In genomic region chr13:75426971-75427370, GRCm38 (mm10) we compare ENCODE assay signal across 29 mouse cellular contexts.
DNase-seq lines count a peak whose midpoint lies in the region; ATAC-seq and TF ChIP-seq lines count a peak whose summit lies in the region.
"Had no signal": no experiment of that assay in that cellular context is flagged by ENCODE, and none has a peak within 500 bp of the region (broad histone marks: within the 10 kb centered on the region; RNA-seq: fewer than 3 reads in every experiment).

No protein-coding gene starts in this region.

- TF ChIP-seq EP300 in lung, postnatal 0 days (IDR thresholded peaks at IDR 0.05) = no peak

- H3K27ac ChIP-seq in hindbrain, embryonic 16.5 days (ENCODE audit: low read depth, low read length) = no peak overlapping the region
- H3K27ac ChIP-seq in hindbrain, embryonic 13.5 days = no peak overlapping the region
- no peak overlapping the region for H3K27ac ChIP-seq in midbrain, embryonic 11.5 days (ENCODE audit: low read depth, low read length)
- H3K27ac ChIP-seq in midbrain, embryonic 16.5 days (ENCODE audit: low read length) = no peak overlapping the region
- no peak overlapping the region for H3K27ac ChIP-seq in lung, postnatal 0 days (ENCODE audit: low read length)
- H3K27ac ChIP-seq: embryonic facial prominence, embryonic 12.5 days; forebrain, embryonic 15.5 days; layer of hippocampus, adult 2 months; limb, embryonic 12.5 days; neural tube, embryonic 15.5 days; stomach, postnatal 0 days had no signal

- H3K4me2 ChIP-seq in hindbrain, embryonic 16.5 days (ENCODE audit: low read length) = no peak overlapping the region
- H3K4me2 ChIP-seq in hindbrain, embryonic 13.5 days = no peak overlapping the region
- no peak overlapping the region for H3K4me2 ChIP-seq in midbrain, embryonic 11.5 days
- no peak overlapping the region for H3K4me2 ChIP-seq in midbrain, embryonic 16.5 days (ENCODE audit: low read length)
- no peak overlapping the region for H3K4me2 ChIP-seq in lung, postnatal 0 days (replicated peaks; ENCODE audit: low read depth, low read length)
- H3K4me2 ChIP-seq: embryonic facial prominence, embryonic 12.5 days; forebrain, embryonic 15.5 days; heart, embryonic 12.5 days; limb, embryonic 12.5 days; liver, embryonic 11.5 days; neural tube, embryonic 15.5 days had no signal

- H3K9ac ChIP-seq in hindbrain, embryonic 16.5 days (ENCODE audit: low read depth, low read length) = no peak overlapping the region
- H3K9ac ChIP-seq in hindbrain, embryonic 13.5 days = no peak overlapping the region
- H3K9ac ChIP-seq in midbrain, embryonic 11.5 days (ENCODE audit: low read length) = no peak overlapping the region
- H3K9ac ChIP-seq in midbrain, embryonic 16.5 days (ENCODE audit: low read depth, low read length) = no peak overlapping the region
- no peak overlapping the region for H3K9ac ChIP-seq in lung, postnatal 0 days (replicated peaks; ENCODE audit: low read depth)
- H3K9ac ChIP-seq: embryonic facial prominence, embryonic 12.5 days; forebrain, embryonic 15.5 days; heart, embryonic 12.5 days; limb, embryonic 12.5 days; liver, postnatal 0 days; neural tube, embryonic 15.5 days had no signal

- no peak overlapping the region for H3K4me3 ChIP-seq in hindbrain, embryonic 16.5 days (ENCODE audit: low read length)
- no peak overlapping the region for H3K4me3 ChIP-seq in hindbrain, embryonic 13.5 days
- H3K4me3 ChIP-seq in midbrain, embryonic 11.5 days (ENCODE audit: low read depth, low read length) = no peak overlapping the region
- no peak overlapping the region for H3K4me3 ChIP-seq in midbrain, embryonic 16.5 days (ENCODE audit: low read depth, low read length)
- no peak overlapping the region for H3K4me3 ChIP-seq in lung, postnatal 0 days (ENCODE audit: low read depth, low read length)
- H3K4me3 ChIP-seq: embryonic facial prominence, embryonic 12.5 days; erythroblast, embryonic 14.5 days; forebrain, embryonic 15.5 days; heart, embryonic 12.5 days; layer of hippocampus, adult 2 months; limb, embryonic 12.5 days; neural tube, embryonic 15.5 days had no signal

- peak; percentile 5 for DNase-seq in embryo, embryonic 11 days
- no peak for DNase-seq in embryo, embryonic 10 days (ENCODE audit: low spot score)
- no peak for DNase-seq in midbrain, embryonic 11.5 days (ENCODE audit: low spot score, missing footprints)
- DNase-seq in retina, embryonic 14.5 days (ENCODE audit: low spot score) = peak; percentile 70
- no peak for DNase-seq in lung, postnatal 0 days (ENCODE audit: low spot score)
- DNase-seq: adrenal gland, postnatal 36 days; cerebellum, adult 11 months; cerebellum, postnatal 36 days; gastrocnemius, postnatal 10 days; heart, adult 11 months; heart, postnatal 10 days; kidney, postnatal 10 days; liver, postnatal 0 days; lung, postnatal 10 days; right cerebral cortex, postnatal 14 days had no signal

- H3K36me3 ChIP-seq in hindbrain, embryonic 16.5 days (ENCODE audit: control insufficient read depth, insufficient read depth, low read length) = no peaks in the 10 kb centered on the region
- H3K36me3 ChIP-seq in hindbrain, embryonic 13.5 days = no peaks in the 10 kb centered on the region
- H3K36me3 ChIP-seq in midbrain, embryonic 11.5 days (ENCODE audit: control insufficient read depth, insufficient read depth, low read length) = no peaks in the 10 kb centered on the region
- no peaks in the 10 kb centered on the region for H3K36me3 ChIP-seq in midbrain, embryonic 16.5 days (ENCODE audit: control insufficient read depth, insufficient read depth, low read length)
- H3K36me3 ChIP-seq in lung, postnatal 0 days (ENCODE audit: insufficient read depth, low read length) = no peaks in the 10 kb centered on the region
- H3K36me3 ChIP-seq: embryonic facial prominence, embryonic 12.5 days; forebrain, embryonic 15.5 days; heart, embryonic 12.5 days; limb, embryonic 12.5 days; neural tube, embryonic 15.5 days had no signal

- no peak for TF ChIP-seq CTCF in lung, postnatal 0 days (IDR thresholded peaks at IDR 0.05)

- 44% methylated on average over 3 of the region's 3 CpGs for WGBS in hindbrain, embryonic 16.5 days
- 50% methylated on average over 3 of the region's 3 CpGs for WGBS in hindbrain, embryonic 13.5 days
- 18% methylated on average over 3 of the region's 3 CpGs for WGBS in midbrain, embryonic 11.5 days
- WGBS in midbrain, embryonic 16.5 days = 9% methylated on average over 3 of the region's 3 CpGs
- 71% methylated on average over 3 of the region's 3 CpGs for WGBS in lung, postnatal 0 days

- no peaks in the 10 kb centered on the region for H3K27me3 ChIP-seq in hindbrain, embryonic 16.5 days (replicated peaks; ENCODE audit: control insufficient read depth, insufficient read depth, low read length)
- no peaks in the 10 kb centered on the region for H3K27me3 ChIP-seq in hindbrain, embryonic 13.5 days
- H3K27me3 ChIP-seq in midbrain, embryonic 11.5 days (ENCODE audit: control insufficient read depth, insufficient read depth, low read length) = no peaks in the 10 kb centered on the region
- H3K27me3 ChIP-seq in midbrain, embryonic 16.5 days (ENCODE audit: control insufficient read depth, insufficient read depth, low read depth, low read length) = no peaks in the 10 kb centered on the region
- no peaks in the 10 kb centered on the region for H3K27me3 ChIP-seq in lung, postnatal 0 days (replicated peaks; ENCODE audit: insufficient read depth, low read length)
- H3K27me3 ChIP-seq: embryonic facial prominence, embryonic 12.5 days; forebrain, embryonic 15.5 days; heart, embryonic 12.5 days; limb, embryonic 12.5 days; neural tube, embryonic 15.5 days had no signal

- no peaks in the 10 kb centered on the region for H3K9me3 ChIP-seq in hindbrain, embryonic 16.5 days (ENCODE audit: control insufficient read depth, low read length)
- H3K9me3 ChIP-seq in hindbrain, embryonic 13.5 days = no peaks in the 10 kb centered on the region
- H3K9me3 ChIP-seq in midbrain, embryonic 11.5 days (ENCODE audit: control insufficient read depth, low read length) = no peaks in the 10 kb centered on the region
- no peaks in the 10 kb centered on the region for H3K9me3 ChIP-seq in midbrain, embryonic 16.5 days (replicated peaks; ENCODE audit: control insufficient read depth, low read length, poor library complexity, severe bottlenecking)
- no peaks in the 10 kb centered on the region for H3K9me3 ChIP-seq in lung, postnatal 0 days (ENCODE audit: low read length)
- H3K9me3 ChIP-seq: embryonic facial prominence, embryonic 12.5 days; forebrain, embryonic 15.5 days; heart, embryonic 12.5 days; limb, embryonic 12.5 days; neural tube, embryonic 15.5 days had no signal

- ATAC-seq in hindbrain, embryonic 16.5 days = peak; percentile 80
- no peak for ATAC-seq in hindbrain, embryonic 13.5 days (ENCODE audit: low FRiP score)
- ATAC-seq in midbrain, embryonic 11.5 days (ENCODE audit: low FRiP score) = peak; percentile 72
- ATAC-seq in midbrain, embryonic 16.5 days = no peak
- no peak for ATAC-seq in lung, postnatal 0 days
- ATAC-seq: forebrain, embryonic 15.5 days; intestine, postnatal 0 days; liver, postnatal 0 days; Patski had no signal

- H3K4me1 ChIP-seq in hindbrain, embryonic 16.5 days (ENCODE audit: control insufficient read depth, insufficient read depth, low read depth, low read length) = no peaks in the 10 kb centered on the region
- H3K4me1 ChIP-seq in hindbrain, embryonic 13.5 days (replicated peaks) = no peaks in the 10 kb centered on the region
- H3K4me1 ChIP-seq in midbrain, embryonic 11.5 days (ENCODE audit: control insufficient read depth, insufficient read depth, low read length) = no peaks in the 10 kb centered on the region
- no peaks in the 10 kb centered on the region for H3K4me1 ChIP-seq in midbrain, embryonic 16.5 days (ENCODE audit: control insufficient read depth, insufficient read depth, low read length)
- H3K4me1 ChIP-seq in lung, postnatal 0 days (ENCODE audit: insufficient read depth, low read depth, low read length) = no peaks in the 10 kb centered on the region
- H3K4me1 ChIP-seq: embryonic facial prominence, embryonic 12.5 days; forebrain, embryonic 15.5 days; heart, embryonic 12.5 days; limb, embryonic 12.5 days; neural tube, embryonic 15.5 days had no signal

Comparison
In these comparisons a context has a peak if more than half of its experiments do, and no peak if none do; other contexts are left out.
1. DNase-seq: peak in embryo, embryonic 11 days (single experiment) and retina, embryonic 14.5 days (single experiment); none in embryo, embryonic 10 days (single experiment), midbrain, embryonic 11.5 days (single experiment) and lung, postnatal 0 days (single experiment).
2. ATAC-seq: peak in hindbrain, embryonic 16.5 days (single experiment) and midbrain, embryonic 11.5 days (single experiment); none in hindbrain, embryonic 13.5 days (single experiment), midbrain, embryonic 16.5 days (single experiment) and lung, postnatal 0 days (single experiment).